Mouse (Mus musculus): ENCODE measurements around the gene Sh3gl2.

The Sh3gl2 gene

GRCm38 (mm10) chr4:85205071-85205635 is at the start of gene Sh3gl2:
Gene Sh3gl2 (plus strand): TSS chr4:85205126.
- peak; percentile 84 to 88 for DNase-seq (ENCODE audit: low spot score in 2 of 2)

DNA sequence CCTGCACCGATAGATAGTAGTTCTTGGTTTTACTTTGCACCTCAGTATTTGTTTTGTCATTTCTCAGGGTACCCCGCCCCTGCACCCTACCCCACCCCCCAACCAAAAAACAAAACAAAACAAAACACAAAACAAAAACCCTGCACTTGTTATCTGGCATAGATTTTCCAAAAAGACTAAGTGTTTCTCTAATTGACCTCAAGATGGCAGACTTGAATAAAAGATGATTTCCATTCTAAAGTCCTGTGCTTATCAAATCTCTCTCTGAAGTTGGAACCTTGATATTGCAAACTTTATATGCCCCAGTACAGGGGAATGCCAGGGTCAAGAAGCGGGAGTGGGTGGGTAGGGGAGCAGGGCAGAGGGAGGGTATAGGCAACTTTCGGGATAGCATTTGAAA is 43.8 kb upstream of the Sh3gl2 start:
- no peak for DNase-seq (ENCODE audit: low spot score in 2 of 2)

GRCm38 (mm10) chr4:85162468-85163312 is 42.2 kb upstream of the Sh3gl2 start:
- DNase-seq (ENCODE audit: low spot score in 2 of 2), result peak; percentile 74 to 83

DNA sequence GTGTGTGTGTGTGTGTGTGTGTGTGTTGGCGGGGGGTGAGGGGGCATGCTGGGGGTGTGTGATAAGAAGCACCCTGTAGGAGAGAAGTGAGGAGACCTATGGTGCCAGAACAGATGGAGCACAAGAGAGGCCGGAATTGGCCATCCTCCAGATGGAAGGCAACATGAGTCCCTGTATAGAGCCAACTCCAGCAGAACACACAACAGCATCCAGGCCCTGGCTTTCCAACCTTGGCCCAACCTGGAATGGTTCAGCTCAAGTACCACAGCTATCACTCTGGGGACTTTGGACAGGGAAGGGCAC is 41.7 kb upstream of the Sh3gl2 start:
- DNase-seq (ENCODE audit: low spot score in 2 of 2), result no peak

GRCm38 (mm10) chr4:85168001-85168400 is 36.9 kb upstream of the Sh3gl2 start:
- no peak for DNase-seq (ENCODE audit: low spot score in 2 of 2)

DNA sequence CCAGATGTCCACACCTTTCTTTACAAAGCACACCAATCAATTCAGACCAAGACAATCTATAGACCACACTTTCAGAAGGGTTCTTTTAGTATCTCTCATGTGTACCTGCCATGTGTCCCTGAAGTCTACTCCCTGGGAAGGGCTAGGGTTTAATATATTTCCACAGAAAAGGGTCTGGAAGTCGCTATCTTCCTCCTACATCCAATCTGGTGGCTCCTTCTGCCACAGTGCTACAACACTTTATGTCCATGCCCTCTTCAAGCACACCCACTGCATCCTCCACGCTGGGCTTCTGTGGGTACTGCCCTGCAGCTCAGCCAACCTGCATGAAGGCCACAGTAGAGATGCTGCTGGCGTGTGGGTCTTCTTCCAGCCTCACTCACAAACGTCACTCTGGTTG is 29.5 kb upstream of the Sh3gl2 start:
- DNase-seq (ENCODE audit: low spot score in 2 of 2), result peak in 1 of 2 experiments; percentile 52

GRCm38 (mm10) chr4:85178394-85179051 is 26.4 kb upstream of the Sh3gl2 start:
- no peak for DNase-seq (ENCODE audit: low spot score in 2 of 2)

DNA sequence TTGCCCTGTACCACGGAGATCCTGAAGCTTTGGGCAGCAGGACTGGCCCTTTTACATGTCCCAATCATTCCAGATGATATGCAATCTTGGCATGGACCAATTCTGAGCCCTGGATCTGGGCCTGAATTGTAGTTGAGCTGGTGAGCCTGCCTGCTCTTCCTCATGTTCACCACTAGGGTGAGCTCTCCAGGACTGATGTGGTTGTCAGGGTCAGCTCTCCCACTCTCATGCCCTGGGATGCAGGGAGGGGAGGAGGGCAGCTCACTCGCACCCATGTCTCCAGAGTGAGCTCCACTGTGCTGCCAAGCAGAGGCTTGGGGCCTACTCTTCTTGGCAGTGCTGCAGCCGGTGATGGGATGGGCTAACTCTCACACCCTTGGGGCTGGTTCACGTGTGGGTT is 18.9 kb upstream of the Sh3gl2 start:
- peak in 1 of 2 experiments; percentile 19 for DNase-seq (ENCODE audit: low spot score in 2 of 2)

- peak; percentile 80 to 82 for DNase-seq (ENCODE audit: low spot score in 2 of 2)
Measured at GRCm38 (mm10) chr4:85196201-85196600, 8.7 kb upstream of the Sh3gl2 start.

- DNase-seq (ENCODE audit: low spot score in 2 of 2), result peak in 1 of 2 experiments; percentile 18
Measured at GRCm38 (mm10) chr4:85198431-85198830, 6.5 kb upstream of the Sh3gl2 start.

GRCm38 (mm10) chr4:85202582-85202981 is 2.3 kb upstream of the Sh3gl2 start:
- DNase-seq (ENCODE audit: low spot score in 2 of 2), result peak in 1 of 2 experiments; percentile 21

DNA sequence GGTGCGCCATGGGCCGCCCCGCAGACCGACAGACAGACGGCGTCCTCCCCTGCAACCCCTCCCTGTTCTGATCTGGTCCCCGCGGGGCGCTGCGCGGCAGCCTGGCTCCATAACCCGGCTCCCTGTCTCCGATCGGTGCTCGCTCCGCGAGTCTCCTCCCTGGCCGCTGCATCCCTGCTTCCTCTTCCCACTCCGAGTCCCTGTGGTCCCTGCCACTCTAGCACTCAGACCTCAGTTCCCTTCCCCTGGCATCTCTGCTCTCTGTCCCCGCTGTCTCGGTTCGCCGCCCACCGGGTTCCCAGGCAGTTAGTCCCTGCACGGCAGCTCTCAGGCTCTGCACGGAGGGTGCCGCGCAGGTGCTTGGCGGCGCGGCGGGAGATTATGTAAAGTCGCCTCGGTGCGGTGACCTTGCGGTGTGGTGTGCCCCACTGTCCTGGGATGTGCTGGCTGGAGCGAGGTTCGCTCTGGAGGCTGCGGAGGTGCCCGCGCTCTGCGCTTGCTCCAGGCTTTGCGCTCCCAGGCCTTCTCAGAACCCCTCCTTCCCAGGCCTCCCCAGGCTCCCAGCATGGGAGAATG is 798 bp downstream of the Sh3gl2 start:
- DNase-seq (ENCODE audit: low spot score in 2 of 2), result peak in 1 of 2 experiments; percentile 70

GRCm38 (mm10) chr4:85206675-85207400 is 1.9 kb downstream of the Sh3gl2 start:
- peak in 1 of 2 experiments; percentile 34 for DNase-seq (ENCODE audit: low spot score in 2 of 2)

DNA sequence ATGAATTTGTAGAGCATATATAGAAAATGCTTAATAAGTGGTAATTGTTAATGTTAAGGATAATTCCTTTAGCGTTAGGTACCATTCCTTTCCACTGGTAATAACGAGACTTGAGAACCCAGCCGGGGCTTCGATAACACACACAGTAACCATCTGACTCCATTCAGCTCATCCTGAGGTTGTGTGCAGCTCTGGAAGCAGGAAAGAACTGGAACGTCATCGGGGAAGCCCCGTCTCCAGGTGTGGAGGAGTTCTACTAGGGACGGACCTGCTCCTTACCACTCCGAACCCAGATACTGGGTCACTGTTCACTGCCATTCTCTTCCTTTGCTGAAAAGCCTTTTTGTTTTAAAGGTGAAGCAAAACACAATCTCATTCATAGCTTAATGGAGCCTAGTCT is 2.6 kb downstream of the Sh3gl2 start:
- DNase-seq (ENCODE audit: low spot score in 2 of 2), result peak in 1 of 2 experiments; percentile 24

GRCm38 (mm10) chr4:85208531-85208930 is 3.6 kb downstream of the Sh3gl2 start:
- DNase-seq (ENCODE audit: low spot score in 2 of 2), result peak in 1 of 2 experiments; percentile 10

DNA sequence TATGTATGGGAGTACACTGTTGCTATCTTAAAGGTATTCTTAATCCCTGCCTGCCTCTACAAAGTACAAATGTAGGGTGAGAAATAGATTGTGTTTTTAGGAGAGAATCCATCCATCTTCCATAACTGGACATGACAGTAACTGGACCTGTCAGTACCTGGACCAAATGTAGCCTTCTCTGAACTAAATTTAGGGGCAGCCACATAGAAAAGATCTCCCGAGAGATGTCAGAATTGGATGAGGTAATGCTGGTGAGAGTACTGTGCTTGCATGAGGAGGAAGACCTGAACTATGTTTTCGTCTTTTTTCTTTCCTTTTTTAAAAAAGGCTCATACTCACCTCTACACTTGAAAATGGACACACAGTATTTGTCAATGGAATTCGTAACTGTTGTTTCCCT is 6.0 kb downstream of the Sh3gl2 start:
- peak in 1 of 2 experiments; percentile 3 for DNase-seq (ENCODE audit: low spot score in 2 of 2)

DNA sequence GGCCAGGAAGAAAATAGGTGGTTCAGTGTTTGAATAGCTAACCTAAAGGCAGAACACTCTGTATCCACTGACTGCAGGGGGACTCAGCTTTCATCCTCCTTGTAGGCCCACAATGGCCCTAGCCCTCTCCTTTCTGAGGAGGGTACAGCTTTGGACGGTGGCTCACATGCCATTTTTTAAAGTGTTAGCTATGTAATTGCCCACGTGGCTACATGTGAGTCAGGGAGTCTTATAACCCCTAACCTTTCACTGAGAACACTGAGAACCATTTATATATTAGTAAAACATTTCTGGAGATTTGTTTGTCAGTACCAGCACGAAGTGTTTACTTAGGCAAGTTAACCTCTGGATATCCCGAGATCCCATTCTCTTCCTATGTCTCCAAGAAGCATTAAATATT is 12.1 kb downstream of the Sh3gl2 start:
- DNase-seq (ENCODE audit: low spot score in 2 of 2), result peak in 1 of 2 experiments; percentile 6

- no peak for DNase-seq (ENCODE audit: low spot score in 2 of 2)
Measured at GRCm38 (mm10) chr4:85222716-85223115, 17.8 kb downstream of the Sh3gl2 start.

- DNase-seq (ENCODE audit: low spot score in 2 of 2), result peak in 1 of 2 experiments; percentile 33
Measured at GRCm38 (mm10) chr4:85226731-85227130, 21.8 kb downstream of the Sh3gl2 start.

DNA sequence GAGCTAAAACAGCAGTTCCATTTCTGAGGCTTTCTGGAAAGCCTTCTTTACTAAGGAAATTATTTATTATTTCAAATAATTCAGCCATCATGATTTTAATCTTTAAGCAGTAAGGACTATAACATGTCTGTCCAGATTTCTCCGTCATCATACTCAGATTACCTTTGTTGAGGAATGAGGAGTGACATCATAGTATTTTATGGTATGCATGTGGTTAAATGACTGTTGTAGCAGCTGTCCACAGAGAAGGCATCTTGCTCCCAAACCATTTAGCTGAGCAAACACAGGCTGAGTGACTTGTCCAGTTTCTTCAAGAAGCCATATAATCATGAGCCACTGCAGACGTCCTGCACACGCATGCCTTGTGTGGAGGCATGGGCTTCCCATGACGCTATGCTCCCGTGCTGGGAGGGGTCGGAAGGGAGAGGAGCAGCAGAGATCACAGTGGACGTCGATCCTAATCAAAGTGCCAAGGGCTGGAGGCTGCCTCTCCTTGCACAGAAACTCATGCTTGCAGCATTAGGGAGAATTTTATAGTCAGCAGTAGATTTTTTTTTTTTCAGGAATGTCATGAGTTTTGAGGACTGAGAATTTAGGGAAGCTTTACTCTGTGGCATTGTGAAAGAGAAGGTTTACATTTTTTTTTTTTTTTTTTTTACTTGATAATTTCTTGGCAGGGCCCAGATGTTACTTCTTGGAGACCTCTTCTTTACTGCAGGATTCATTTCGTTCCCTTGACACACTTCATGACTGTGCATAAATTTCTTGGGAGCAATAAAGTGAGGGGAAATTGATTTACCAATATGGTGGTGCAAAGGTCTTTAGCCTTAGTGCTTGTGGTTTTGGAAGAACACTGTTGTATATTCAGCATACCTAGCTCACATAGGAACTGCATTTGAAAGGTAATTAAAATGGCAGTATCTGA is 23.0 kb downstream of the Sh3gl2 start:
- DNase-seq (ENCODE audit: low spot score in 2 of 2), result no peak

- no peak for DNase-seq (ENCODE audit: low spot score in 2 of 2)
Measured at GRCm38 (mm10) chr4:85228589-85228948, 23.6 kb downstream of the Sh3gl2 start.

All from right cerebral cortex, postnatal 10 days (tissue).